Mouse (Mus musculus) neural tube, embryonic 13.5 days (tissue): ENCODE results near the gene C77080. TPM values are rescaled to one million over a fixed set of nuclear protein-coding genes. Genes with fewer than 3 reads are reported as not detected.
"Not testable (repeated sequence)": the region's sequence is repeated elsewhere in the genome, so short reads cannot be mapped to it uniquely, and the experiment has no call there.

Experiments
- ATAC-seq: fragments of 200-750 bp; cut with Nextera tagmentation; 2 replicates; pipeline ENCODE4 v1.8.0; 2017; ENCODE audit warnings: low read depth, mild to moderate bottlenecking, moderate TSS enrichment, moderate library complexity
- H3K27ac ChIP-seq: fragments of 300-500 bp; sonication (generic); replicated peaks from 2 replicates; pipeline ENCODE4 v1.5.1; 2015; ENCODE audit warnings: moderate library complexity, mild to moderate bottlenecking, inconsistent platforms
- H3K27me3 ChIP-seq: fragments of 300-500 bp; sonication (generic); 2 replicates; pipeline ENCODE4 v1.6.1; 2015; ENCODE audit warnings: mild to moderate bottlenecking, inconsistent platforms
- H3K36me3 ChIP-seq: fragments of 300-500 bp; sonication (generic); 2 replicates; pipeline ENCODE4 v1.6.1; 2015; ENCODE audit warnings: mild to moderate bottlenecking, inconsistent platforms
- H3K4me1 ChIP-seq: fragments of 300-500 bp; sonication (generic); replicated peaks from 2 replicates; pipeline ENCODE4 v1.6.1; 2015; ENCODE audit warnings: inconsistent platforms
- H3K4me2 ChIP-seq: fragments of 300-500 bp; sonication (generic); 2 replicates; pipeline ENCODE4 v1.6.1; 2015; ENCODE audit warnings: inconsistent platforms, mild to moderate bottlenecking, moderate library complexity
- H3K4me3 ChIP-seq: fragments of 300-500 bp; sonication (generic); 2 replicates; pipeline ENCODE4 v1.5.1; 2015; ENCODE audit warnings: mild to moderate bottlenecking, inconsistent platforms
- H3K9ac ChIP-seq: fragments of 300-500 bp; sonication (generic); 2 replicates; pipeline ENCODE4 v1.6.1; 2015; ENCODE audit warnings: moderate library complexity, mild to moderate bottlenecking, inconsistent platforms
- H3K9me3 ChIP-seq: fragments of 300-500 bp; sonication (generic); 2 replicates; pipeline ENCODE4 v1.6.1; 2016; ENCODE audit warnings: inconsistent platforms
- WGBS: fragments of 180-500 bp; shearing (Covaris S2); methylation state at CpG from one replicate; pipeline ENCODE4 v1.1.7; 2015; 5-methylcytosine and 5-hydroxymethylcytosine counted together
- polyA plus RNA-seq: library from polyadenylated mRNA; unstranded; fragments of >200 nt; fragmentation: Nextera tagmentation; extraction: Ambion mirVana; gene quantifications from 2 replicates; pipeline ENCODE4 v1.2.1, GENCODE M21; 2015

The C77080 gene
- polyA plus RNA-seq, 1 experiment from 2014 or later, result 10.3 TPM

GRCm38 (mm10) chr4:129221097-129222010 is 39.9 kb downstream of the C77080 start:
- no peaks in the 10 kb centered on the region for H3K9me3 ChIP-seq
- WGBS, result 82% methylated on average over 23 of the region's 23 CpGs
- H3K4me2 ChIP-seq, result no peak overlapping the region
- no peak overlapping the region for H3K4me3 ChIP-seq
- peaks cover 33% of the 10 kb centered on the region for H3K4me1 ChIP-seq
- no peak overlapping the region for H3K27ac ChIP-seq
- no peak overlapping the region for H3K9ac ChIP-seq
- no peaks in the 10 kb centered on the region; the same call in 1 of the 2 replicates for H3K27me3 ChIP-seq
- H3K36me3 ChIP-seq, result peaks cover 87% of the 10 kb centered on the region
- ATAC-seq, result no peak

GRCm38 (mm10) chr4:129220376-129221089 is 40.7 kb downstream of the C77080 start:
- ATAC-seq, result no peak
- H3K9ac ChIP-seq, result no peak overlapping the region
- H3K4me1 ChIP-seq, result peaks cover 25% of the 10 kb centered on the region
- H3K9me3 ChIP-seq, result no peaks in the 10 kb centered on the region
- no peak overlapping the region for H3K27ac ChIP-seq
- H3K4me3 ChIP-seq, result no peak overlapping the region
- peaks cover 95% of the 10 kb centered on the region for H3K36me3 ChIP-seq
- H3K27me3 ChIP-seq, result no peaks in the 10 kb centered on the region; the same call in 1 of the 2 replicates
- H3K4me2 ChIP-seq, result no peak overlapping the region
- WGBS, result 84% methylated on average over 7 of the region's 7 CpGs

GRCm38 (mm10) chr4:129219198-129219597 is 42.0 kb downstream of the C77080 start:
- WGBS, result 88% methylated on average over 10 of the region's 10 CpGs
- peaks cover 99% of the 10 kb centered on the region for H3K36me3 ChIP-seq
- H3K4me1 ChIP-seq, result peaks cover 18% of the 10 kb centered on the region
- H3K9ac ChIP-seq, result no peak overlapping the region
- H3K9me3 ChIP-seq, result no peaks in the 10 kb centered on the region
- no peak overlapping the region for H3K4me2 ChIP-seq
- H3K27me3 ChIP-seq, result no peaks in the 10 kb centered on the region
- no peak for ATAC-seq
- no peak overlapping the region for H3K27ac ChIP-seq
- H3K4me3 ChIP-seq, result no peak overlapping the region

GRCm38 (mm10) chr4:129218569-129219175 is 42.5 kb downstream of the C77080 start:
- peaks cover 99% of the 10 kb centered on the region for H3K36me3 ChIP-seq
- no peak for ATAC-seq
- no peak overlapping the region for H3K4me3 ChIP-seq
- no peak overlapping the region for H3K9ac ChIP-seq
- no peak overlapping the region for H3K4me2 ChIP-seq
- H3K4me1 ChIP-seq, result peaks cover 13% of the 10 kb centered on the region
- no peaks in the 10 kb centered on the region for H3K9me3 ChIP-seq
- H3K27ac ChIP-seq, result no peak overlapping the region
- 85% methylated on average over 7 of the region's 7 CpGs for whole genome bisulfite sequencing
- no peaks in the 10 kb centered on the region for H3K27me3 ChIP-seq

GRCm38 (mm10) chr4:129212486-129212885 is 48.7 kb downstream of the C77080 start:
- H3K4me1 ChIP-seq, H3K27ac ChIP-seq, H3K4me2 ChIP-seq, H3K27me3 ChIP-seq, H3K9ac ChIP-seq, H3K4me3 ChIP-seq, H3K9me3 ChIP-seq, ATAC-seq: not testable (repeated sequence)
- WGBS, result 78% methylated on average over 3 of the region's 3 CpGs
- peaks cover 94% of the 10 kb centered on the region for H3K36me3 ChIP-seq

GRCm38 (mm10) chr4:129211461-129211860 is 49.7 kb downstream of the C77080 start:
- 83% methylated on average over 4 of the region's 4 CpGs for WGBS
- no peaks in the 10 kb centered on the region for H3K9me3 ChIP-seq
- no peak overlapping the region for H3K9ac ChIP-seq
- ATAC-seq, result no peak
- H3K36me3 ChIP-seq, result peaks cover 94% of the 10 kb centered on the region
- no peak overlapping the region for H3K27ac ChIP-seq
- H3K27me3 ChIP-seq, result no peaks in the 10 kb centered on the region
- H3K4me2 ChIP-seq, result no peak overlapping the region
- H3K4me3 ChIP-seq, result no peak overlapping the region
- H3K4me1 ChIP-seq, result no peaks in the 10 kb centered on the region

GRCm38 (mm10) chr4:129209504-129209903 is 51.7 kb downstream of the C77080 start:
- Histone ChIP-seq H3K4me2 (no peak overlapping the region), H3K4me1 (no peaks in the 10 kb centered on the region), H3K36me3 (peaks cover 93% of the 10 kb centered on the region), H3K27me3 (no peaks in the 10 kb centered on the region), H3K4me3 (no peak overlapping the region), H3K9ac (no peak overlapping the region), H3K27ac (no peak overlapping the region), H3K9me3 (no peaks in the 10 kb centered on the region)
- ATAC-seq, result no peak
- 59% methylated on average over 7 of the region's 7 CpGs for WGBS

GRCm38 (mm10) chr4:129206792-129207191 is 54.4 kb downstream of the C77080 start:
- no peak for ATAC-seq
- H3K27ac ChIP-seq, result no peak overlapping the region
- H3K36me3 ChIP-seq, result peaks cover 95% of the 10 kb centered on the region
- no peaks in the 10 kb centered on the region for H3K27me3 ChIP-seq
- no peaks in the 10 kb centered on the region for H3K4me1 ChIP-seq
- WGBS, result 94% methylated on average over 8 of the region's 8 CpGs
- H3K9me3 ChIP-seq, result no peaks in the 10 kb centered on the region
- no peak overlapping the region for H3K9ac ChIP-seq
- no peak overlapping the region for H3K4me2 ChIP-seq
- H3K4me3 ChIP-seq, result no peak overlapping the region

- Histone ChIP-seq H3K4me2 (no peak overlapping the region), H3K9ac (no peak overlapping the region), H3K27me3 (no peaks in the 10 kb centered on the region), H3K4me1 (no peaks in the 10 kb centered on the region), H3K36me3 (peaks cover 96% of the 10 kb centered on the region), H3K9me3 (no peaks in the 10 kb centered on the region), H3K27ac (no peak overlapping the region), H3K4me3 (no peak overlapping the region)
- ATAC-seq, result no peak
- WGBS, result 95% methylated on average over 10 of the region's 10 CpGs
Observed at GRCm38 (mm10) chr4:129204655-129205054, 56.5 kb downstream of the C77080 start.

- peaks cover 70% of the 10 kb centered on the region for H3K36me3 ChIP-seq
- no peak overlapping the region for H3K9ac ChIP-seq
- no peaks in the 10 kb centered on the region for H3K9me3 ChIP-seq
- no peak for ATAC-seq
- no peak overlapping the region for H3K4me2 ChIP-seq
- no peak overlapping the region for H3K4me3 ChIP-seq
- no peak overlapping the region for H3K27ac ChIP-seq
- no peaks in the 10 kb centered on the region for H3K27me3 ChIP-seq
- WGBS, result 95% methylated on average over 6 of the region's 6 CpGs
- H3K4me1 ChIP-seq, result no peaks in the 10 kb centered on the region
Observed at GRCm38 (mm10) chr4:129197514-129197913, 63.7 kb downstream of the C77080 start.

GRCm38 (mm10) chr4:129194280-129194679 is 66.9 kb downstream of the C77080 start:
- H3K36me3 ChIP-seq, result peaks cover 45% of the 10 kb centered on the region
- WGBS, result 88% methylated on average over 1 of the region's 1 CpGs
- ATAC-seq, result no peak

GRCm38 (mm10) chr4:129191691-129192090 is 69.5 kb downstream of the C77080 start:
- peak overlapping the region; percentile 90; the same call in 1 of the 2 replicates for H3K4me2 ChIP-seq
- H3K9ac ChIP-seq, result no peak overlapping the region; the same call in 1 of the 2 replicates

More at GRCm38 (mm10) chr4:129194280-129194679, 66.9 kb downstream of the C77080 start:
- no peak overlapping the region for H3K27ac ChIP-seq
- peaks cover 21% of the 10 kb centered on the region for H3K4me1 ChIP-seq
- no peak overlapping the region for H3K9ac ChIP-seq
- no peaks in the 10 kb centered on the region for H3K27me3 ChIP-seq
- H3K4me2 ChIP-seq, result no peak overlapping the region
- H3K4me3 ChIP-seq, result no peak overlapping the region
- H3K9me3 ChIP-seq, result no peaks in the 10 kb centered on the region

More at GRCm38 (mm10) chr4:129191691-129192090, 69.5 kb downstream of the C77080 start:
- no peaks in the 10 kb centered on the region for H3K9me3 ChIP-seq
- no peak for ATAC-seq
- no peak overlapping the region for H3K4me3 ChIP-seq
- peaks cover 35% of the 10 kb centered on the region for H3K4me1 ChIP-seq
- H3K36me3 ChIP-seq, result peaks cover 24% of the 10 kb centered on the region
- no peaks in the 10 kb centered on the region for H3K27me3 ChIP-seq
- 76% methylated on average over 5 of the region's 5 CpGs for WGBS
- H3K27ac ChIP-seq, result no peak overlapping the region
